Mouse (Mus musculus): Measurements from ENCODE around the gene Thrb. TPM values are rescaled to one million over a fixed set of nuclear protein-coding genes. Genes with fewer than 3 reads are reported as not detected.

The Thrb gene
- polyA plus RNA-seq, 1 experiment from 2014 or later, result 3.3 TPM

GRCm38 (mm10) chr14:18027867-18028266 lies 367.8 kb downstream of the Thrb start:
- no peaks in the 10 kb centered on the region for H3K27me3 ChIP-seq (replicated peaks)
- no peaks in the 10 kb centered on the region for H3K9me3 ChIP-seq
- no peak overlapping the region for H3K4me3 ChIP-seq (replicated peaks)
- H3K4me1 ChIP-seq, result no peaks in the 10 kb centered on the region
- WGBS, result 74% methylated on average over 1 of the region's 1 CpGs
- no peak for ATAC-seq (ENCODE audit: insufficient read depth, low FRiP score, low read depth)
- no peak overlapping the region for H3K4me2 ChIP-seq
- no peaks in the 10 kb centered on the region for H3K36me3 ChIP-seq
- H3K9ac ChIP-seq, result no peak overlapping the region
- H3K27ac ChIP-seq, result no peak overlapping the region

GRCm38 (mm10) chr14:18029181-18029932 lies 369.3 kb downstream of the Thrb start:
- H3K27me3 ChIP-seq (replicated peaks), result no peaks in the 10 kb centered on the region
- no peak overlapping the region for H3K9ac ChIP-seq
- H3K9me3 ChIP-seq, result no peaks in the 10 kb centered on the region
- no peaks in the 10 kb centered on the region for H3K4me1 ChIP-seq
- H3K4me3 ChIP-seq (replicated peaks), result no peak overlapping the region
- no peak overlapping the region for H3K27ac ChIP-seq
- H3K36me3 ChIP-seq, result no peaks in the 10 kb centered on the region
- ATAC-seq (ENCODE audit: insufficient read depth, low FRiP score, low read depth), result no peak
- WGBS, result 65% methylated on average over 2 of the region's 2 CpGs
- no peak overlapping the region for H3K4me2 ChIP-seq

GRCm38 (mm10) chr14:18031941-18032340 lies 371.9 kb downstream of the Thrb start:
- Histone ChIP-seq H3K27ac (no peak overlapping the region), H3K36me3 (no peaks in the 10 kb centered on the region), H3K4me3 (replicated peaks) (no peak overlapping the region), H3K9me3 (no peaks in the 10 kb centered on the region), H3K4me1 (no peaks in the 10 kb centered on the region), H3K27me3 (replicated peaks) (no peaks in the 10 kb centered on the region), H3K4me2 (no peak overlapping the region), H3K9ac (no peak overlapping the region)
- no peak for ATAC-seq (ENCODE audit: insufficient read depth, low FRiP score, low read depth)
- 81% methylated on average over 3 of the region's 3 CpGs for WGBS

GRCm38 (mm10) chr14:18036573-18036972 lies 376.5 kb downstream of the Thrb start:
- ATAC-seq (ENCODE audit: insufficient read depth, low FRiP score, low read depth), result no peak
- Histone ChIP-seq H3K27me3 (replicated peaks) (no peaks in the 10 kb centered on the region), H3K27ac (no peak overlapping the region), H3K9ac (no peak overlapping the region), H3K9me3 (no peaks in the 10 kb centered on the region), H3K4me3 (replicated peaks) (no peak overlapping the region), H3K4me1 (no peaks in the 10 kb centered on the region), H3K4me2 (no peak overlapping the region), H3K36me3 (no peaks in the 10 kb centered on the region)
- 73% methylated on average over 5 of the region's 5 CpGs for WGBS

GRCm38 (mm10) chr14:18062082-18062772 lies 402.2 kb downstream of the Thrb start:
- no peak overlapping the region for H3K27ac ChIP-seq
- H3K4me3 ChIP-seq (replicated peaks), result no peak overlapping the region
- no peak overlapping the region for H3K9ac ChIP-seq
- H3K9me3 ChIP-seq, result no peaks in the 10 kb centered on the region
- no peak overlapping the region for H3K4me2 ChIP-seq
- no peaks in the 10 kb centered on the region for H3K27me3 ChIP-seq (replicated peaks)
- H3K4me1 ChIP-seq, result no peaks in the 10 kb centered on the region
- ATAC-seq (ENCODE audit: insufficient read depth, low FRiP score, low read depth), result no peak
- H3K36me3 ChIP-seq, result no peaks in the 10 kb centered on the region
- WGBS, result 63% methylated on average over 5 of the region's 5 CpGs

Data from stomach, embryonic 15.5 days (tissue).